Mouse (Mus musculus): ENCODE results near the gene Cic.

- no peak for TF ChIP-seq GATA1 (IDR thresholded peaks at IDR 0.05; ENCODE audit: borderline replicate concordance, low read length)
- no peak for TF ChIP-seq FLI1 (IDR thresholded peaks at IDR 0.05; ENCODE audit: low read length)
Observed at GRCm38 (mm10) chr7:25248846-25249313, 18.6 kb upstream of the Cic start.
